Mouse (Mus musculus) hindbrain, embryonic 16.5 days (tissue): ENCODE results near the gene Dgkg. TPM values are rescaled to one million over a fixed set of nuclear protein-coding genes. Genes with fewer than 3 reads are reported as not detected.

ENCODE experiments used
- ATAC-seq: fragments of 200-750 bp; cut with Nextera tagmentation; 2 replicates; pipeline ENCODE4 v1.8.0; 2017; ENCODE audit warnings: moderate TSS enrichment, moderate library complexity
- H3K27ac ChIP-seq: fragments of 300-500 bp; sonication (generic); 2 replicates; pipeline ENCODE4 v1.5.1; 2014; ENCODE audit warnings: low read depth, mild to moderate bottlenecking, control low read depth, low read length, moderate library complexity
- H3K27me3 ChIP-seq: fragments of 300-500 bp; sonication (generic); replicated peaks from 2 replicates; pipeline ENCODE4 v1.6.1; 2014; ENCODE audit warnings: low read length; ENCODE audit not compliant: control insufficient read depth, insufficient read depth
- H3K36me3 ChIP-seq: fragments of 300-500 bp; sonication (generic); 2 replicates; pipeline ENCODE4 v1.6.1; 2014; ENCODE audit warnings: mild to moderate bottlenecking, low read length, moderate library complexity, mixed read lengths; ENCODE audit not compliant: control insufficient read depth, insufficient read depth
- H3K4me1 ChIP-seq: fragments of 300-500 bp; sonication (generic); 2 replicates; pipeline ENCODE4 v1.6.1; 2014; ENCODE audit warnings: low read depth, low read length; ENCODE audit not compliant: control insufficient read depth, insufficient read depth
- H3K4me2 ChIP-seq: fragments of 300-500 bp; sonication (generic); 2 replicates; pipeline ENCODE4 v1.6.1; 2014; ENCODE audit warnings: mild to moderate bottlenecking, low read length, control low read depth, moderate library complexity
- H3K4me3 ChIP-seq: fragments of 300-500 bp; sonication (generic); 2 replicates; pipeline ENCODE4 v1.5.1; 2014; ENCODE audit warnings: mild to moderate bottlenecking, low read length, control low read depth, moderate library complexity
- H3K9ac ChIP-seq: fragments of 300-500 bp; sonication (generic); 2 replicates; pipeline ENCODE4 v1.6.1; 2014; ENCODE audit warnings: low read depth, mild to moderate bottlenecking, control low read depth, low read length, moderate library complexity
- H3K9me3 ChIP-seq: fragments of 300-500 bp; sonication (generic); 2 replicates; pipeline ENCODE4 v1.6.1; 2014; ENCODE audit warnings: mild to moderate bottlenecking, low read length, moderate library complexity; ENCODE audit not compliant: control insufficient read depth
- WGBS: fragments of 180-500 bp; shearing (Covaris S2); extraction: QIAGEN DNeasy Blood & Tissue Kit; methylation state at CpG from one replicate; pipeline ENCODE4 v1.1.7; 2014; 5-methylcytosine and 5-hydroxymethylcytosine counted together
- polyA plus RNA-seq: library from polyadenylated mRNA; unstranded; fragments of >200 nt; fragmentation: Nextera tagmentation; extraction: Ambion mirVana; gene quantifications from 2 replicates; pipeline ENCODE4 v1.2.1, GENCODE M21; 2015

Gene Dgkg
- polyA plus RNA-seq, 1 experiment from 2014 or later = 6.9 TPM

GRCm38 (mm10) chr16:22434530-22434929, 222.5 kb downstream of the Dgkg start:
- Histone ChIP-seq H3K9me3 (no peaks in the 10 kb centered on the region), H3K4me1 (peaks cover 29% of the 10 kb centered on the region), H3K4me2 (peak overlapping the region; percentile 40), H3K4me3 (no peak overlapping the region), H3K9ac (no peak overlapping the region; the same call in 1 of the 2 replicates), H3K36me3 (no peaks in the 10 kb centered on the region), H3K27ac (no peak overlapping the region), H3K27me3 (peaks cover 8% of the 10 kb centered on the region)
- no peak for ATAC-seq
- 48% methylated on average over 5 of the region's 5 CpGs for WGBS

GRCm38 (mm10) chr16:22433944-22434343, 223.1 kb downstream of the Dgkg start:
- 14% methylated on average over 11 of the region's 12 CpGs for WGBS
- H3K27ac ChIP-seq = no peak overlapping the region
- H3K4me3 ChIP-seq = no peak overlapping the region
- no peak for ATAC-seq
- H3K9me3 ChIP-seq = no peaks in the 10 kb centered on the region
- peaks cover 8% of the 10 kb centered on the region for H3K27me3 ChIP-seq
- H3K4me1 ChIP-seq = peaks cover 35% of the 10 kb centered on the region
- H3K4me2 ChIP-seq = peak overlapping the region; percentile 40
- no peaks in the 10 kb centered on the region for H3K36me3 ChIP-seq
- H3K9ac ChIP-seq = no peak overlapping the region

- no peak overlapping the region for H3K27ac ChIP-seq
- no peaks in the 10 kb centered on the region for H3K36me3 ChIP-seq
- H3K27me3 ChIP-seq = peaks cover 8% of the 10 kb centered on the region
- no peak overlapping the region for H3K4me2 ChIP-seq
- no peak for ATAC-seq
- H3K9ac ChIP-seq = no peak overlapping the region
- H3K4me3 ChIP-seq = no peak overlapping the region
- WGBS = 91% methylated on average over 12 of the region's 12 CpGs
- H3K4me1 ChIP-seq = peaks cover 37% of the 10 kb centered on the region
- no peaks in the 10 kb centered on the region for H3K9me3 ChIP-seq
Observed at GRCm38 (mm10) chr16:22431773-22432172, 225.2 kb downstream of the Dgkg start.

- H3K9ac ChIP-seq = no peak overlapping the region
- no peak overlapping the region for H3K4me2 ChIP-seq
- H3K27me3 ChIP-seq = peaks cover 8% of the 10 kb centered on the region
- no peak for ATAC-seq
- WGBS = 63% methylated on average over 2 of the region's 2 CpGs
- H3K4me1 ChIP-seq = peaks cover 37% of the 10 kb centered on the region
- no peaks in the 10 kb centered on the region for H3K36me3 ChIP-seq
- no peaks in the 10 kb centered on the region for H3K9me3 ChIP-seq
- H3K4me3 ChIP-seq = no peak overlapping the region
- H3K27ac ChIP-seq = no peak overlapping the region
Observed at GRCm38 (mm10) chr16:22431335-22431734, 225.7 kb downstream of the Dgkg start.

- Histone ChIP-seq H3K27me3 (peaks cover 5% of the 10 kb centered on the region), H3K4me1 (peaks cover 37% of the 10 kb centered on the region), H3K4me3 (no peak overlapping the region), H3K36me3 (no peaks in the 10 kb centered on the region), H3K4me2 (peak overlapping the region; percentile 28), H3K9me3 (no peaks in the 10 kb centered on the region), H3K9ac (no peak overlapping the region), H3K27ac (peak overlapping the region; percentile 61)
- WGBS = 40% methylated on average over 16 of the region's 16 CpGs
- no peak for ATAC-seq
Observed at GRCm38 (mm10) chr16:22430211-22430951, 226.6 kb downstream of the Dgkg start.

- ATAC-seq = no peak
- H3K27me3 ChIP-seq = no peaks in the 10 kb centered on the region; the same call in 1 of the 2 replicates
Observed at GRCm38 (mm10) chr16:22429377-22429776, 227.6 kb downstream of the Dgkg start.

GRCm38 (mm10) chr16:22428853-22429341, 228.1 kb downstream of the Dgkg start:
- ATAC-seq = peak; percentile 96
- Histone ChIP-seq H3K36me3 (no peaks in the 10 kb centered on the region), H3K27ac (peak overlapping the region; percentile 73), H3K4me1 (peaks cover 31% of the 10 kb centered on the region), H3K9me3 (no peaks in the 10 kb centered on the region), H3K4me3 (peak overlapping the region; percentile 31), H3K9ac (peak overlapping the region; percentile 39; the same call in 1 of the 2 replicates), H3K27me3 (no peaks in the 10 kb centered on the region; the same call in 1 of the 2 replicates), H3K4me2 (peak overlapping the region; percentile 60)
- 4% methylated on average over 9 of the region's 9 CpGs for WGBS

More at GRCm38 (mm10) chr16:22429377-22429776, 227.6 kb downstream of the Dgkg start:
- Histone ChIP-seq H3K27ac (peak overlapping the region; percentile 73), H3K4me1 (peaks cover 32% of the 10 kb centered on the region), H3K36me3 (no peaks in the 10 kb centered on the region), H3K9me3 (no peaks in the 10 kb centered on the region), H3K9ac (peak overlapping the region; percentile 39; the same call in 1 of the 2 replicates), H3K4me3 (peak overlapping the region; percentile 31), H3K4me2 (peak overlapping the region; percentile 60)
- 3% methylated on average over 8 of the region's 8 CpGs for WGBS

GRCm38 (mm10) chr16:22426866-22427265, 230.2 kb downstream of the Dgkg start:
- no peak for ATAC-seq
- no peak overlapping the region for H3K27ac ChIP-seq
- H3K4me1 ChIP-seq = peaks cover 29% of the 10 kb centered on the region
- no peaks in the 10 kb centered on the region; the same call in 1 of the 2 replicates for H3K27me3 ChIP-seq
- no peak overlapping the region for H3K4me2 ChIP-seq
- H3K9ac ChIP-seq = no peak overlapping the region
- WGBS = 65% methylated on average over 7 of the region's 7 CpGs
- no peaks in the 10 kb centered on the region for H3K9me3 ChIP-seq
- no peaks in the 10 kb centered on the region for H3K36me3 ChIP-seq
- H3K4me3 ChIP-seq = no peak overlapping the region

- Histone ChIP-seq H3K4me1 (no peaks in the 10 kb centered on the region), H3K9ac (no peak overlapping the region), H3K9me3 (no peaks in the 10 kb centered on the region), H3K36me3 (no peaks in the 10 kb centered on the region), H3K27ac (no peak overlapping the region), H3K27me3 (no peaks in the 10 kb centered on the region), H3K4me2 (no peak overlapping the region), H3K4me3 (no peak overlapping the region)
- WGBS = 61% methylated on average over 5 of the region's 5 CpGs
- ATAC-seq = no peak
Observed at GRCm38 (mm10) chr16:22422256-22422655, 234.8 kb downstream of the Dgkg start.
